Mouse (Mus musculus) limb, embryonic 13.5 days (tissue): Measurements from ENCODE around the gene Abraxas1. TPM values are rescaled to one million over a fixed set of nuclear protein-coding genes. Genes with fewer than 3 reads are reported as not detected.

ENCODE experiments used
- ATAC-seq: fragments of 200-750 bp; cut with Nextera tagmentation; 2 replicates; pipeline ENCODE4 v1.8.0; 2017; ENCODE audit warnings: low read depth, moderate number of reproducible peaks, moderate TSS enrichment; ENCODE audit not compliant: low FRiP score
- H3K27ac ChIP-seq: fragments of 300-500 bp; sonication (generic); 2 replicates; pipeline ENCODE4 v1.5.1; 2015; ENCODE audit warnings: inconsistent platforms, mild to moderate bottlenecking, moderate library complexity
- H3K27me3 ChIP-seq: fragments of 300-500 bp; sonication (generic); 2 replicates; pipeline ENCODE4 v1.6.1; 2015; ENCODE audit warnings: mild to moderate bottlenecking, inconsistent platforms
- H3K36me3 ChIP-seq: fragments of 300-500 bp; sonication (generic); 2 replicates; pipeline ENCODE4 v1.6.1; 2015; ENCODE audit warnings: inconsistent platforms, mild to moderate bottlenecking, moderate library complexity
- H3K4me1 ChIP-seq: fragments of 300-500 bp; sonication (generic); 2 replicates; pipeline ENCODE4 v1.6.1; 2015; ENCODE audit warnings: inconsistent platforms
- H3K4me2 ChIP-seq: fragments of 300-500 bp; sonication (generic); replicated peaks from 2 replicates; pipeline ENCODE4 v1.6.1; 2015; ENCODE audit warnings: inconsistent platforms, mild to moderate bottlenecking, moderate library complexity
- H3K4me3 ChIP-seq: fragments of 300-500 bp; sonication (generic); 2 replicates; pipeline ENCODE4 v1.5.1; 2015; ENCODE audit warnings: moderate library complexity, mild to moderate bottlenecking, inconsistent platforms
- H3K9ac ChIP-seq: fragments of 300-500 bp; sonication (generic); 2 replicates; pipeline ENCODE4 v1.6.1; 2015; ENCODE audit warnings: mild to moderate bottlenecking, inconsistent platforms
- H3K9me3 ChIP-seq: fragments of 300-500 bp; sonication (generic); 2 replicates; pipeline ENCODE4 v1.6.1; 2016; ENCODE audit warnings: inconsistent platforms
- WGBS: fragments of 180-500 bp; shearing (Covaris S2); methylation state at CpG from one replicate; pipeline ENCODE4 v1.1.7; 2015; 5-methylcytosine and 5-hydroxymethylcytosine counted together
- polyA plus RNA-seq: library from polyadenylated mRNA; unstranded; fragments of >200 nt; fragmentation: Nextera tagmentation; extraction: Ambion mirVana; gene quantifications from 2 replicates; pipeline ENCODE4 v1.2.1, GENCODE M21; 2015

The Abraxas1 gene
- polyA plus RNA-seq, 1 experiment from 2014 or later: 35.1 TPM

GRCm38 (mm10) chr5:100760049-100760663 lies 60.6 kb downstream of the Abraxas1 start:
- Histone ChIP-seq H3K4me2 (no peak overlapping the region), H3K36me3 (peaks cover 31% of the 10 kb centered on the region), H3K9me3 (no peaks in the 10 kb centered on the region), H3K4me1 (no peaks in the 10 kb centered on the region), H3K9ac (no peak overlapping the region), H3K27ac (no peak overlapping the region), H3K27me3 (no peaks in the 10 kb centered on the region), H3K4me3 (no peak overlapping the region)
- no peak for ATAC-seq
- 86% methylated on average over 10 of the region's 10 CpGs for WGBS

DNA sequence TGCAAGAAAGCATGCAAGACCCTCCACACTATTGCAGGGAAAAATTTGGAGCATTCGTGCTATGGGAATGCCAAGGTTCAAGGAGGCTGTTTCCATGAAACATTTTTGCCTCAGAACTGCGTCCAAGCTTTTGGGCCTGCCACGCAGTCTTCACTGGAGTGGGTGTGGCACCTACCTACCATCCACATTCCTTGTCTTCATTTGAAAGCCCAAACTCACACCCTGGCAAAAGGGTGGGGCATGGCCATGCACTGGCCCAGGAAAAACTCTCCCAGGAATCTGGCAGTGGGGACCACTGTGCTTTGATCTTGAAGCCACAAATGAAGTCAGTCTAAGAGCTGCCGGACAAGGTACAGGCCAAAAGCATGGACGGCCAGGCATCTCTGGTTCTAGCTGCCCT lies 62.6 kb downstream of the Abraxas1 start:
- no peaks in the 10 kb centered on the region for H3K4me1 ChIP-seq
- no peak overlapping the region for H3K27ac ChIP-seq
- no peaks in the 10 kb centered on the region for H3K27me3 ChIP-seq
- no peak overlapping the region for H3K4me3 ChIP-seq
- H3K36me3 ChIP-seq: peaks cover 10% of the 10 kb centered on the region
- ATAC-seq: no peak
- 93% methylated on average over 5 of the region's 5 CpGs for WGBS
- no peak overlapping the region for H3K4me2 ChIP-seq
- no peaks in the 10 kb centered on the region for H3K9me3 ChIP-seq
- H3K9ac ChIP-seq: no peak overlapping the region

Other genes with a start within 250 kb of the Abraxas1 start
- gene Plac8, start 248.7 kb downstream of the Abraxas1 start, polyA plus RNA-seq: 4.5 and 6.0 TPM in 2 replicates
- 46.4 and 50.8 TPM in 2 replicates for gene Coq2, start 145.8 kb downstream of the Abraxas1 start, polyA plus RNA-seq
- gene Hpse, start 101.2 kb downstream of the Abraxas1 start, polyA plus RNA-seq: 3.2 and 4.0 TPM in 2 replicates
- 19.6 and 21.2 TPM in 2 replicates for gene Helq, start 22.4 kb downstream of the Abraxas1 start, polyA plus RNA-seq
- gene Mrps18c, start 22.3 kb downstream of the Abraxas1 start, polyA plus RNA-seq: 178 and 179 TPM in 2 replicates
- 2.4 and 3.2 TPM in 2 replicates for gene Gpat3, start 24.7 kb upstream of the Abraxas1 start, polyA plus RNA-seq